Mouse (Mus musculus): ENCODE measurements around the gene Slc13a4. TPM values are rescaled to one million over a fixed set of nuclear protein-coding genes. Genes with fewer than 3 reads are reported as not detected.

Slc13a4 gene
- polyA plus RNA-seq, 1 experiment = not detected

DNA sequence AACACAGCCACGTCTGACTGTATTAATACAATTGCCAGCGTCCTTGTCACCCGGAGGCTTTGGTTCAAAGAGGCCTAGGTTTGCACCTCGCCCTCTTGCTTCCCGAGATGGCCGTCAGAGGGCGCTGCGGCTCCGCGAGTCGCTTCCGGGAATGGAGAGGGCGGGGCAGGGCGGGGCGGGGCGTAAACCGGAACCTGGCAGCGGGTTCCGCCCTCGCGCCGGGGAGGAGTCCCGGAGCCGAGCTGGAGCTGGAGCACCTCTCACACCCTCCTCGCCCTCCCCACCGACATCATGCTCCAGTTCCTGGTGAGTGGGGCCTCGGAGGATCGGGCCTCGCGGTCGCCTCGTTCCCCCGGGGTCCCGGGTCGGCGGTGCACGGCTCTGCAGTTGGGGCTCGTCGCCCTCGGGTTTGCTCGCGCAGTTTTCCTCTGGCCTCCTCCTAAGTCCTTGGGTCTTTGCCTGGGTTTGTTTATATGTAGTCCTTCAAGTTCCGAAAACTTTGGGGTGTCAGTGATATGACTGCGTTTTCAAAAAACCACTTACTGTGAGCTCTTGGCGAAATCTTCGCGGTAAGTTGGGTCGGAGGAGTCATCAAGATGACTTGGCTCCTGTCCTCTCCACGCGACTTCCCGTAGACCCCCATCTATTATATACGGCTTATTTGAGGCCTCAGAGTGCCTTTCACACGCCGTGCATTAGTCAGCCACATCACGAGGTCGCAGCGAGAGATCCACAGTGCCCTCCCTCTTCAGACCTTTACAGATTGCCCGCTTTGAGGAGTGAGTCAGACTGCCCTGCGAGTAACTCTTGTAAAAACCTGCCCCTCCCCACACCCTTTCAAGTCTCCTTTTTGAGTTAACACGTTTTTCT is 55.2 kb downstream of the Slc13a4 start:
- H3K4me1 ChIP-seq (ENCODE audit: control insufficient read depth, insufficient read depth, insufficient read length, low read length) = peaks cover 14% of the 10 kb centered on the region; the same call in 1 of the 2 replicates
- TF ChIP-seq POLR2A (IDR thresholded peaks at IDR 0.05; ENCODE audit: low read depth, low read length) = peak; percentile 83
- TF ChIP-seq CTCF (IDR thresholded peaks at IDR 0.05; ENCODE audit: extremely low read depth, insufficient read length, insufficient replicate concordance, low read depth, low read length) = peak; percentile 79
- no peaks in the 10 kb centered on the region for H3K27me3 ChIP-seq (ENCODE audit: control insufficient read depth, insufficient read depth, low read length)
- no peaks in the 10 kb centered on the region for H3K36me3 ChIP-seq (ENCODE audit: control insufficient read depth, insufficient read depth, low read length)
- H3K4me3 ChIP-seq (ENCODE audit: low read depth, low read length) = peak overlapping the region; percentile 89
- peak overlapping the region; percentile 71 for H3K27ac ChIP-seq (ENCODE audit: insufficient read depth, low read depth, low read length)
- 1% methylated on average over 60 of the region's 60 CpGs for WGBS

DNA sequence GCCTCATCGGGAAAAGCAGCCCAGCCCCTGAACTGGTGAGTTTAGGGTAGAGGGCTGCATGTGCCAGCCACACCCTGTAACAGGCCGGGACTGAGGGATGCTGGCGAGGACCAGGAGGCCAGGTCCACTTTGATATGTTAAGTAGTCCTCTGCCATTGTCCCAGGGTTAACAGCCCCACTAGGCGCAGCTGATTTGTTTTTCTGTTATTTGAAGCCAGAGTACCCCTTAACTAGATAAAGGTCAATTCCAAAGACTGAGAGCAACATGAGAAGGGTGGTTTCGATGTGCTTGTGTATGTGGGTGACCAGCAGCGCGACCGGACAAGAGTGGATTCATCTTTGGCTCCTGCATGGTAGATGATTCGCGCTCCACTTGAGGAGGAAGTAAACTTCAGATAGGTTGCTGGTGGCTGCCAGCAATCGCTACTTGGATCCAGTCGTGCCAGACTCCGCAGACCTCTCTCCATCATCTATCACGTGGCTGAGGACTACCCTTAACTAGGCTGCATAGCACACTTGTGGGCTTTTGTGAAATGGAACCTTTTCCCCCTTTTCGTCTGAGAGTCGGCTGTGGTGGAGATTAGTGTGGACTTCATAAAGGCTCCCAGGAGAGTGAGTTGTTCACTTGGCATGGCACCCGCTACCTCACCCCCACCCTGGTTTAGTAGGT is 56.0 kb downstream of the Slc13a4 start:
- Histone ChIP-seq H3K27me3 (ENCODE audit: control insufficient read depth, insufficient read depth, low read length) (no peaks in the 10 kb centered on the region), H3K4me3 (ENCODE audit: low read depth, low read length) (no peak overlapping the region), H3K36me3 (ENCODE audit: control insufficient read depth, insufficient read depth, low read length) (peaks cover 4% of the 10 kb centered on the region; the same call in 1 of the 2 replicates), H3K4me1 (ENCODE audit: control insufficient read depth, insufficient read depth, insufficient read length, low read length) (peaks cover 14% of the 10 kb centered on the region; the same call in 1 of the 2 replicates), H3K27ac (ENCODE audit: insufficient read depth, low read depth, low read length) (no peak overlapping the region)
- WGBS = 75% methylated on average over 17 of the region's 17 CpGs
- TF ChIP-seq POLR2A (IDR thresholded peaks at IDR 0.05; ENCODE audit: low read depth, low read length) (no peak), CTCF (IDR thresholded peaks at IDR 0.05; ENCODE audit: extremely low read depth, insufficient read length, insufficient replicate concordance, low read depth, low read length) (no peak)

DNA sequence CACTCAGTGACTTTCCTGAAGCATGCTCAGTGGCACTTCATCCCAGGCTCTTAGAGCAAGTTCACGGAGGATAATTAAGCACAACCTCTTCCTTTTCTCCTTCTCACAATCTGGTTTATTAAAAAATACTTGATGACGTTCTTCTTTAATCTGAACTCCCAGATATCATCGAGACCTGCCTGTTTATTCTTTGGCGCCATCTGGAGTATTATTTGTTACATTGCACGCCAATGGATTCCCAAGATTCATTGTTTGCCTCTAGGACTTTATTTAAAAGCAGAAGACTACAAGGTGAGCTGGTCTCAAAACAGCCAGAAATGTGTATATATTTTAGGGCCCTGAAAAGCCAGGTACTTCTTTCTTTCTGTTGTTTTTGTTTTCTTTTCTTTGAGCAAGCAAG is 62.8 kb downstream of the Slc13a4 start:
- H3K27ac ChIP-seq (ENCODE audit: insufficient read depth, low read depth, low read length) = no peak overlapping the region
- H3K4me1 ChIP-seq (ENCODE audit: control insufficient read depth, insufficient read depth, insufficient read length, low read length) = no peaks in the 10 kb centered on the region
- WGBS = 36% methylated on average over 5 of the region's 5 CpGs
- no peaks in the 10 kb centered on the region for H3K27me3 ChIP-seq (ENCODE audit: control insufficient read depth, insufficient read depth, low read length)
- no peak overlapping the region for H3K4me3 ChIP-seq (ENCODE audit: low read depth, low read length)
- H3K36me3 ChIP-seq (ENCODE audit: control insufficient read depth, insufficient read depth, low read length) = peaks cover 41% of the 10 kb centered on the region
- TF ChIP-seq CTCF (IDR thresholded peaks at IDR 0.05; ENCODE audit: extremely low read depth, insufficient read length, insufficient replicate concordance, low read depth, low read length) = no peak
- TF ChIP-seq POLR2A (IDR thresholded peaks at IDR 0.05; ENCODE audit: low read depth, low read length) = no peak

DNA sequence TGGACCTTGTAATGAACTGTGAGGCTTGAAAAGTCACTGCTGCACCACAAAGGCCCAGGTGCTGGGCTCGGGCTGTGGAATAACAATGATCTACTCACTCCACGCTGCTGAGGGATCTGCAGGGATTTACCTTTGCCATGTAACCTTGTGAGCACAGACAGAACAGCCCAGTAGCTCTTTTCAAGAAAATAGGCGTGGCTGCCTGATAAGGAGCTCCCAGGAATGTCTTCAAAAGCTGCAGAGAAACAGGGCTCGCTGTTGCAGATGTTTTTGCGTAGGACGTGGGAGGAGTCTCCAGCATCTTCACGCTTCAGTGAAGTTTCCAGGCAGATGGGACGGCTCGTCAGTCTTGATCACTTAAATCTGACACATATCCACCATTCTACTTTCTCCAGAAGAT is 63.9 kb downstream of the Slc13a4 start:
- Histone ChIP-seq H3K27me3 (ENCODE audit: control insufficient read depth, insufficient read depth, low read length) (no peaks in the 10 kb centered on the region), H3K4me3 (ENCODE audit: low read depth, low read length) (no peak overlapping the region), H3K27ac (ENCODE audit: insufficient read depth, low read depth, low read length) (no peak overlapping the region), H3K36me3 (ENCODE audit: control insufficient read depth, insufficient read depth, low read length) (peaks cover 44% of the 10 kb centered on the region), H3K4me1 (ENCODE audit: control insufficient read depth, insufficient read depth, insufficient read length, low read length) (no peaks in the 10 kb centered on the region)
- no peak for TF ChIP-seq CTCF (IDR thresholded peaks at IDR 0.05; ENCODE audit: extremely low read depth, insufficient read length, insufficient replicate concordance, low read depth, low read length)
- TF ChIP-seq POLR2A (IDR thresholded peaks at IDR 0.05; ENCODE audit: low read depth, low read length) = no peak
- WGBS = 70% methylated on average over 9 of the region's 9 CpGs

GRCm38 (mm10) chr6:35243252-35243651 is 64.7 kb downstream of the Slc13a4 start:
- TF ChIP-seq POLR2A (IDR thresholded peaks at IDR 0.05; ENCODE audit: low read depth, low read length) (no peak), CTCF (IDR thresholded peaks at IDR 0.05; ENCODE audit: extremely low read depth, insufficient read length, insufficient replicate concordance, low read depth, low read length) (no peak)
- Histone ChIP-seq H3K27me3 (ENCODE audit: control insufficient read depth, insufficient read depth, low read length) (no peaks in the 10 kb centered on the region), H3K4me3 (ENCODE audit: low read depth, low read length) (no peak overlapping the region), H3K36me3 (ENCODE audit: control insufficient read depth, insufficient read depth, low read length) (peaks cover 50% of the 10 kb centered on the region), H3K4me1 (ENCODE audit: control insufficient read depth, insufficient read depth, insufficient read length, low read length) (no peaks in the 10 kb centered on the region), H3K27ac (ENCODE audit: insufficient read depth, low read depth, low read length) (no peak overlapping the region)
- 99% methylated on average over 4 of the region's 4 CpGs for WGBS

- Histone ChIP-seq H3K4me1 (ENCODE audit: control insufficient read depth, insufficient read depth, insufficient read length, low read length) (no peaks in the 10 kb centered on the region), H3K4me3 (ENCODE audit: low read depth, low read length) (no peak overlapping the region), H3K27me3 (ENCODE audit: control insufficient read depth, insufficient read depth, low read length) (no peaks in the 10 kb centered on the region), H3K27ac (ENCODE audit: insufficient read depth, low read depth, low read length) (no peak overlapping the region), H3K36me3 (ENCODE audit: control insufficient read depth, insufficient read depth, low read length) (peaks cover 56% of the 10 kb centered on the region)
- WGBS = 88% methylated on average over 9 of the region's 9 CpGs
- TF ChIP-seq POLR2A (IDR thresholded peaks at IDR 0.05; ENCODE audit: low read depth, low read length) (no peak), CTCF (IDR thresholded peaks at IDR 0.05; ENCODE audit: extremely low read depth, insufficient read length, insufficient replicate concordance, low read depth, low read length) (no peak)
Measured at GRCm38 (mm10) chr6:35236108-35236785, 71.7 kb downstream of the Slc13a4 start.

Measured in small intestine, adult 2 months (tissue).